Mouse (Mus musculus) gastrocnemius, postnatal 4 days (tissue): ENCODE data around the gene Il4ra. TPM values are rescaled to one million over a fixed set of nuclear protein-coding genes. Genes with fewer than 3 reads are reported as not detected.

Source experiments
- DNase-seq, 2 experiments: peaks; one replicate each; pipeline ENCODE4 v3.0.0; 2021 to 2022; ENCODE audit warnings: low spot score in 2 of 2, mixed read lengths in 2 of 2
- total RNA-seq, 2 experiments: library from RNA; stranded (reverse); gene quantifications; 2 replicates each; pipeline ENCODE4 v1.2.3; 2021

Il4ra gene
- total RNA-seq, 2 experiments from 2014 or later, result 14.5 to 15.1 TPM

DNA sequence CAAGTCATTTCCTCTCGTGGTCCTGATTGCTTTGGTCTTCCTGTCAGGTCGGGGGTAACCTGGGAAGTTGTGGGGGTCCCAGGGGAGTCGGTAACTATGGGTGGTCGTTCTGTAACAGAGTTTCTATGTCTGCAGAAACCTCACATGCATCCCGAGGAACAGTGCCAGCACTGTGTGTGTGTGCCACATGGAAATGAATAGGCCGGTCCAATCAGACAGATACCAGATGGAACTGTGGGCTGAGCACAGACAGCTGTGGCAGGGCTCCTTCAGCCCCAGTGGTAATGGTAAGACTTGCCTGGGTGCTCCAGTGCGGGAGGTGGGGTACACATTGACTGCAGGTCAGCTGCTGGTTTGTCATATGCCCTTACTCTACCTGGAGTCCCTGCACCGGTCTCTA, 17.0 kb downstream of the Il4ra start:
- no peak for DNase-seq

DNA sequence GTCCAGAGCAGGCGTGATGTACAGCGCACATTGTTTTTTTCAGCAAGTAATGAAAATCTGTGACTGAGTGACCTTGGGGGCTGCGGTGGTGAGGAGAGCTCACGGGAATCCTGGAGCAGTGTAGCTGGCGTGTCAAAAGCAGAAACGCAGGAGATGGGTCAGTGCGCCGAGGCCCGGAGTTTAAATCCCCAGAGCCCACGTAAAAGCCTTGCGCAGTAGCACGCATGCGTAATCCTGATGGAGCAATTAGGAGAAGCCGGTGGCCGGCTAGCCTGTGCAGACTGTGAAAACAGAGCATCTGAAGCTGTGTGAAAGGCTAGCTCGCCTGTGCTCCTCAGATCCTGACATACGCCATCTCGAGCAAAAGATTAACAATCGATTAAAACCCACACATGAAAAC, 20.0 kb downstream of the Il4ra start:
- no peak for DNase-seq

DNA sequence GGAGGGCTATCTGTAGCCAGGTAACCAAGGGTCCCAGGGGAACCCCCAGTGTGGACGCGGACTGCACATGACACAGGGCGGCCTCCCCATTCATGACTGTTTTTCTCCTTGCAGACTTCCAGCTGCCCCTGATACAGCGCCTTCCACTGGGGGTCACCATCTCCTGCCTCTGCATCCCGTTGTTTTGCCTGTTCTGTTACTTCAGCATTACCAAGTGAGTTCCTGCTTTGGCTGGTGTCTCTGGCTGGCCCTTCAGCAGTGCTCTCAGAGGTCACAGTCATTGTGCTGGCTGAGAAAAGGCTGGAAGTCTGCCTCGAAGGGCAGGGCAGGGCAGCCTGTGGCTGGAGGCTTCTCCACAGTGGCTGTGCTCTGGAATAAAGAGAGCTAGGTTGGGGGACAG, 20.8 kb downstream of the Il4ra start:
- no peak for DNase-seq

DNA sequence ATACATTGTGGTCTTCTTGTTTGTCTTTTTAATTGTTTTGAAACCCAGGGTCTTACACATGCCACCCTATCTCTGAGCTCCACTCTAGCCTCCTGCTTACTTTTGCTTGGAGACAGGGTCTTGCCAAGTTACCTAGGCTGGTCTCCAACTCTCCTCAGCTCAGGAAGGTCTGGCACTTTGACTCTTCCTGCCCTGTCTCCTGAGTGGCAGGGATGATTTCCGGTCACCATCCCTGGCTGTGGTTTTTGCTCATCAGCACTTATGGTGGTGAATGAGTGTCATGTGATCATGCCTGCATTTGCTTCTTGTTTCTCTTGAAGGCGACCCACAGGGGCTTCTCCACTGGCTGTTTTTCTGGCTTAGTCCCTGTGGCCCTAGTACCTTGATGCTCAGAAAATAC, 21.9 kb downstream of the Il4ra start:
- DNase-seq, result no peak

DNA sequence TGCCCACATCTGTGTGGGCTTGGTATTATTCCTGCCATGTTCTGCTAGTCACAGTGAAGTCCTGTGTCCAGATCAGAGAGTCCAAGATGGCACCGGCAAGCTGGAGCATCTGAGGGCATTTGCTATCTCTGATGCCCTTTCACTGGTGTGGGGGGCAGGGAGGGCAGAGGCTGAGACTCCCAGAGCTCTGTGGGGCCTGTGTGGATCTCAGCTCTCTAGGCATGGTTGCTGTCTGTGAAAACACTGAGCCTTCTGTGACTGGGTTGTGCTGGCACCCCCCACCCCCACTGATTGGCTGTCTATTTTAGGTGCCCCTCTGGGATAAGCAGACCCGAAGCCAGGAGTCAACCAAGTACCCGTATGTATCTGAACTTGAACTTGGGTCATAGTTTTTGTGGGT, 22.9 kb downstream of the Il4ra start:
- DNase-seq, result no peak

DNA sequence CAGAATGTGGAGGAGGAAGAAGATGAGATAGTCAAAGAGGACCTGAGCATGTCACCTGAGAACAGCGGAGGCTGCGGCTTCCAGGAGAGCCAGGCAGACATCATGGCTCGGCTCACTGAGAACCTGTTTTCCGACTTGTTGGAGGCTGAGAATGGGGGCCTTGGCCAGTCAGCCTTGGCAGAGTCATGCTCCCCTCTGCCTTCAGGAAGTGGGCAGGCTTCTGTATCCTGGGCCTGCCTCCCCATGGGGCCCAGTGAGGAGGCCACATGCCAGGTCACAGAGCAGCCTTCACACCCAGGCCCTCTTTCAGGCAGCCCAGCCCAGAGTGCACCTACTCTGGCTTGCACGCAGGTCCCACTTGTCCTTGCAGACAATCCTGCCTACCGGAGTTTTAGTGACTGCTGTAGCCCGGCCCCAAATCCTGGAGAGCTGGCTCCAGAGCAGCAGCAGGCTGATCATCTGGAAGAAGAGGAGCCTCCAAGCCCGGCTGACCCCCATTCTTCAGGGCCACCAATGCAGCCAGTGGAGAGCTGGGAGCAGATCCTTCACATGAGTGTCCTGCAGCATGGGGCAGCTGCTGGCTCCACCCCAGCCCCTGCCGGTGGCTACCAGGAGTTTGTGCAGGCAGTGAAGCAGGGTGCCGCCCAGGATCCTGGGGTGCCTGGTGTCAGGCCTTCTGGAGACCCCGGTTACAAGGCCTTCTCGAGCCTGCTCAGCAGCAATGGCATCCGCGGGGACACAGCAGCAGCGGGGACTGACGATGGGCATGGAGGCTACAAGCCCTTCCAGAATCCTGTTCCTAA, 24.0 kb downstream of the Il4ra start:
- DNase-seq, result no peak

DNA sequence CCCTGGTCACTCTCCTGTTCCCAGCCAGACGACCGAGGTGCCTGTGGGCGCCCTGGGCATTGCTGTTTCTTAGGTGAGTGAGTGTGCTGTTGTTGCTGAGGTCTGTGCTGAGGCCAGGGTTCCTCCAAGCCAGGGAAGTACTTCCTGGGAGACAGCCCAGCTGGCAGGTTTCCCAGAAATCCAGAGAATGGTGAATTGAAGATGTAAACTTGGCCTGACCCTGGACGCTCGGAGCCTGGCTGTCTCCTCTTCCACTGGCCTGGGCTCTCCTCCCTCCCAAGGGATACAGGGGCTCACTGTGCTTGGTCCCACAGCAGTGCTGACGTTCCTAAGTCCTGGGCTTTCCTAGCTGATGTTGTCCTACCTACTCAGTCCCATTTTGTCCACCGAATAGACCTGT, 25.1 kb downstream of the Il4ra start:
- DNase-seq, result peak in 1 of 2 experiments; percentile 77

DNA sequence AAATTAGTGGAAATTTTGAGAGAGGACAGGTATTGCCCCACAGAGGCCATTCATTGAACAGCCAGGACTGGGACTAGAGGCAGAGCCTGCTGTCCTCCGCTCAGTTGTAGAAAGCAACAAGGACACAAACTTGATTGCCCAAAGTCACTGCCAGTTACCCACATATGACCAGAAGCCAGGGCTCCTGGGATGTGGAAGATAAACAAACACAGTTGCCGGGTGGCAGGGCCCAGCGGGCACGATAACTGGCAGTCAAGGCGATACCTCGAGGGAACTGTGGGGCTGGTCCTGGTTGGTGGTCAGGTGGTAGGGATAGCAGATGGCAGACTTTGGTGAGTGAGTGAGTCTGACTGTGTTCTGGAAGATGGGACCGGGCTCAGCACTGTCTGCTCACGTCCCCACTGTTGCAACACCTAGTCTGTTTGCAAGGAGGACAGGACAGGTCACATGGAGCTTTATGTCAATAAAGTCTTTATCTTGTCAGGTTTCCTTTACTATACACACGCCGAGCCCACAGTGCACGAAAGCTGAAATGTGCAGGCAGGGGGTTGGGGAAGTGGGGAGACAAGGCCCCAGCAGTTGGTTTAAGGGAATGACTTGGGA, 25.7 kb downstream of the Il4ra start:
- no peak for DNase-seq

DNA sequence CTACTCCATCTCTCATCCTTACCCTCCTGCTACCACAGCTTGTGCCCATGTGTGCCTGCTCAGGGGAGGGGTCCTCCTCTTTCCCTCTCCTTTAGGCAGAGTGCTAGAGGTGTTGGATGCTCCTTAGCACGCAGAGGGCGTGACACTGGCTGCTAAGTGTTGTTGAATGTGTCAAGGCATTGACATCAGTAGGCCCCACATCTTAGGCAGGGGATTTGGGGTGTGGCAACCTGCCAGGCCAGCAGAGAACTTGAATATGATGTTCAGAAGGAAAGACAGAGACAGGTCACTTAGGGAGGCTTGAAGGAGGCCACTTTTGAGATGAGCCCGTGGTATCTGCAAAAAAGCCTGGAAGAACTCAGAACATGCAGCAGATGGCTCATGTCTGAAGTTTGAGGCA, 26.2 kb downstream of the Il4ra start:
- no peak for DNase-seq

DNA sequence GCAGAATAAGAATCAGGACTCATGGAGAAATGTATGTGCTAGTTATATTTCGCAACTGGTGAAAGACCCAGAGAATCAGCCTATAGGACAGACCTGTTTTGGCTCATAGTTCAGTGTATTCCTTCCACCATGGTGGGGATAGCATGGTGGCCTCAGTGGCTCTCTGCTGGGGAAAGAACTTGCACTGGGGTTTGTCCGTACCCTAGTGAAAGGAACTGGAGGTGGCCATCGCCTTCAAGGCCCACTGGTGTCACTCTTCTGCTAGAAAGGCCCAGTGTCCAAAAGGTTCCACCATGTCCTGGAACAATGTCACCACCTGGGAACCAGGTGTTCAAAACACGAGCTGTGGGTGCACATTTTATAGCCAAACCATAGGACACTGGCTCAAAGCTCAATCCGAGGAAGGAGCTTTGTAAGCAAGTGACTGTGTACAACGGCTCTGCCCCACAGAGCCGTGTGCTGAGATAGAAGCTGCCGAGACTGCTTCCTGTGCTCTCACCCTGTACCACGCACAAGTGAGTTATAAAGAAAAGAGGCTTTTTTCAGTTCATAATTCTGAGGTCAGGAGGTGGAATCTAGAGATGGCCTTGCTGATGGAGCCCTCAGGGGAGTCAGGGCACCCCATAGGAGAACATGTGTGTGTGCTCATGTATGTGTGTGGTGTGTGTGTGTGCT, 27.8 kb downstream of the Il4ra start:
- DNase-seq, result no peak

DNA sequence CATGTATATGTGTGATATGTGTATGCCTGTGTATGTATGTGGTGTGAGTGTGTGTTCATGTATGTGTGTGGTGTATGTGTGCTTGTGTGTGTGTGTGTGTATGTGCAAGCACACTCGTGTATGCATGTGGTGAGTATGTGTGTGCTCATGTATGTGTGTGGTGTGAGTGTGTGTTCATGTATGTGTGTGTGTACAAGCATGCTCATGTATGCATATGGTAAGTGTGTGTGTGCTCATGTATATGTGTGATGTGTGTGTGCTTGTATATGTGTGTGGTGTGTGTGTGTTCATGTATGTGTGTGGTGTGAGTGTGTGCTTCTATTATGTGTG, 28.3 kb downstream of the Il4ra start:
- DNase-seq, result no peak

DNA sequence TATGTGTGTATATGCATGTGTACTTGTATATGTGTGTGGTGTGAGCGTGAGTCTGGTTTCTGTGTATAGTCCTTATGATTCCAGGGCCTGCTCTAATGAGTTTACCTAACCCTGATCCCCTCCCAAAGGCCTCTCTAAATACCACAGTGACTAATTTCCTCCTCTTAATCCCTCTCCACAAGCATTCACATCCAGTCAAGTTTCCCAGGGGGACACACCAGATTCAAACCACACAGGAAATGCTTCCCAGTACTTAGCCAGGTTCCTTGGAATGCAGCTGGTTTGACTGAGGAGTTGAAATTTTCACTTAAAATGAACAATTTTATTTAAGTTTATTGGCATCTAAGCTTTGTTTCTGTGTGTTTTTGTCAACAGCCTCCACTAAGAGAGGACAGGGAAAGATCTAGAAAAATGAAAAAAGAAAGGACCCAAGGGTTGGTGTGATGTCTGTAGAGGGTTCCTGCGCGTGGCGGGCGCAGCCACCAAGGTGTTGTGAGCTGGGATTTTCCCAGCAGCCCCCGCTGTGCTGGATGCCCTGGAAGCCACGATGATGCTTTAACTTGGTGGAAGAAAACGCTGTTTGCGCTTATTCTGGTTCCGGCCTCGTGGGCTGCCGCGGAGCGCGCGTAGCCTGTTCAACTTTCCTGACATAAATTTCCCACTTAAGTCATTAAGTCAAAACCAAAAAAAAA, 28.9 kb downstream of the Il4ra start:
- DNase-seq, result no peak

DNA sequence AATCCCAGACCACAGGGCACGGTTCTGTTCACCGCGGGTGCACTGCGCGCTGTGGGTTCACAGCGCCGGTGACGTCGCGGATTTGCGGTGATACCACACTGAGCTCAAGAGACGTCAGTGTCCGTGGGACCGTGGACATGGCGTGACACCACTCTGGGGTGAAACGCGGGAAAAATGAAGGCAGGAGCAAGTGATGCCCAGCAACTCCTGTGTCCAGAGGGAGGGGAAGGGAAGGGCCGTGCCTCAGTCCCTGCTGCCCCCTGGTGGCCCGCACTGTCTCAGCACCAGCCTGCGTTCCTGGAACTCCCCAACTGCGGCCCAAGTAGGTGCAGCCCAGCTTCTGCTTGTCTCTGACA, 29.4 kb downstream of the Il4ra start:
- peak; percentile 85 to 89 for DNase-seq

DNA sequence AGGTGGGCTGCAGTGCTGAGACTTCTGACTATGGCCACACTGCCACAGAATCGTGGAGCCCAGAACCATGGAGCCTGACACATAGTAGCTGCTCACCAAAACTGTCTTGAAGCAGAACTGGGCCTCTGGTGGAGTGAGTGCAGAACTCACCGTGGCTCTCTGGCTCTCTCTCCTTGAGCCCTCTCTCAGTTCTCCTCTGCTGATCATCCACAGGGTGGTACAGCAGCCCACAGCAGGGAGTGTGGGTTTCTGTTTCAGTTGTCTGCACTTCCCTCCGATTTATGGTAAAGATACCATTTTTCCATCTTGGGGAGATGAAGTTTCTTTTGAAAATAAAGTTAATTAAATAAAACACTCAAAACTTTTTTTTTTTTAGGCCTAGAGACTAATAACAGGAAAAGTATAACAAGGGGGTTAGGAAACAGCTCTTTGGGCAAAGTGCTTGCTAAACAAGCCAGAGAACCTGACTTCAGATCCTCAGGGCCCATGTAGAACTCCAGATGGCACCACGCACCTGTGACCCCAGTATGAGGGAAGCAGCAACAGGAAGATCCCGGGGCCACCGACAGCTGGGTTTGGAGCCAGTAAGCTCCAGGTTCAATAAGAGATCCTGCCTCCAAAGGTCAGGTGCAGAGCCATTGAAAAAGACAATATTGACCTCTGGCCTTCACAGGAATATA, 31.5 kb downstream of the Il4ra start:
- no peak for DNase-seq

DNA sequence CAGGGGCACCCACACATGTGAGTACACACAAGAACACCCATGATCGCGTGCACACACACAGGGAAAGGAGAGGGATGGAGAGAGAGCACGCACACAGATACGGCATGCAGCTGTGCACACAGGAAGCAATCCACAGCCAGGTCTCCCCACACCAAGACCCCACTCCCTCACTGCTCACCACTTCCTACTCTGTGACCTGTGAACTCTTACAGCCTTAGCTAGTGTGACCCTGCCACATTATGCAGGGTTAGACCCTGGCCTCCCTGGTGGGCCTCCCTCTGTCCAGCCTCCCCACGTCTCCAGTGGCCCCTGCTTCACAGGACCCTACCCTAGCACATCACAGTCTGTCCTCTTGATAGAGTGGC, 32.1 kb downstream of the Il4ra start:
- DNase-seq, result no peak

DNA sequence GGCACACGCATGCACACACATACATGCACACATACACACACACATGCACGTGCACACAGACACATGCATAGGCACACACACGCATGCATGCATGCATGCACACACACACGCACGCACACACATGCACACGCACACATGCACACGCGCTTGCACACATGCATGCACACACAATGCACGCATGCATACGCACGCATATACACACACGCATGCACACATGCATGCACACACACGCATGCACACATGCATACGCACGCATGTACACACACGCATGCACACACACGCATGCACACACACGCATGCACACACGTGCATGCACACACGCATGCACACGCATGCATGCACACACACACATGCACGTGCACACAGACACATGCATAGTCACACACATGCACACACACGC, 34.4 kb downstream of the Il4ra start:
- no peak for DNase-seq

DNA sequence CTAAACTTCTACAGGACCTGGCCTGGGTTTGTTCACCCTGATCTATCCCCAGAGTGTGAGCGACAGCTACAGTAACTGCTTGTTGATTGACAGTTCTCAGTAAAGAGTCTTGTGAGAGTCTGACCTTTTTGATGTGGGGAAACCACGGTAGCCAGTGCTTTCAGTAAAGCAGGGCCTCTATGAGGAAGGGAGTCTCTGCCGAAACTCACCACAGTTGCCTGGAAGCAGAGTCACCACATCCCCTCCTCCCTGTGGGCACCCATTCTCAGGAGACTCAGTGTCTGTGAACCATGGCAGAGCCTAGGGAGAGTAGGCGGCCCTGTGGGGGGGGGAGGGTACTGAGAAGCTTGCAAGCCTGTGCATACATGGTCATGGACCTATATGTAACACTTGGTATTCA, 36.8 kb downstream of the Il4ra start:
- no peak for DNase-seq

DNA sequence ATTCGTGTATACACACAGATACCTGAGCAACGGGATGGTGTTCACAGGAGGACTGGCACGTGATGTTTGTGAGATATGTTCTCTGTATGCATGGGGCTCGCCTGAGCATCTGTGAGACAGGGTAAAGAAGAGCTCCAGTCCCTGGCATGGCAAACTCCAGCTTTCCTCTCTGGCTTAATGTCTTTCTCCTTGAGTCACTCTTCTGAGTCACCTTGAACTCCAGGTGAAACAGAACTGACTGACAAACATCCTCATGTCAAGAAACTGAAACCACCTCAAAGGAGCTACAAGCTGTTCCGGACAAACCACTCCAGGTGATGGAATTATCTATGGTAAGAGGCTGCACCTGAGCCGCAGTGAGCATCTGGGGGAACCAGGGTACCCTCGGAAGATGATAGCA, 38.0 kb downstream of the Il4ra start:
- DNase-seq, result no peak

DNA sequence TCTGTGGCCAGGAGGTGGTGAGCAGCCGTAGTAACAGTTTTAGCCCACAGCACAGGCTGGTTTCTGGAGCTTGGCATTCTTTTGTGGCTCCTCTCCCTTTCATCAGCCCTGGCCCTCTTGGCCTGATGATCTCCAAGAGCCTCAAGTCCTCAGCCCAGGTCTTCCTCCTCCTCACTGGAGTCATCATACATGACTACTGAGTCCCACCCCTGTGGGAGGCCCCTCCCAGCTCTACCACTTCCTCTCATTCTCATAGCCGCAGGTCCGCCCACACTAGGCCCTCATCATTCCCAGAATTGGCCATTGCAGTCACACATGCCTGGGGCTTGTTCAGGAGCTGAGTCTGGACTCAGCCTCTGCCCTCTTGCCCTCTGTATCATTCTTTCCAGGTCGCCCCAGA, 41.9 kb downstream of the Il4ra start:
- DNase-seq, result no peak

DNA sequence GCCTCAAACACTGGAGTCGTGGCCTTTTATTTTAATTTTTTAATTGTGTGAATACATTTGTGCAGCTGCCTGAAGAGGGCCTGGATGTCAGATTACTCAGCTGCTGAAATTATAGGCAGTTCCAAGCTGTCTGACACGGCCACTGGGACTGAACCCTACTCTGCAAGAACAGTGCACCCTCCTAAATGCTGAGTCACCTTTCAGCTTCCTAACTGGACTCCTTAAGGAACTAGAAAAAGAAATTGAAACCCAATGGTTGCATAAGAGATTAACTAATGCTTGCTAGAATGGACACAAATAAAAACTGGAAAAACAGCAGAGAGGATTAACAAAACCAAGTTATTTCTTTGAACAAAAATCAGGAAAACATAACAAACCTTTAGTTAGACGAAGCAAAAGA, 44.5 kb downstream of the Il4ra start:
- DNase-seq, result no peak

DNA sequence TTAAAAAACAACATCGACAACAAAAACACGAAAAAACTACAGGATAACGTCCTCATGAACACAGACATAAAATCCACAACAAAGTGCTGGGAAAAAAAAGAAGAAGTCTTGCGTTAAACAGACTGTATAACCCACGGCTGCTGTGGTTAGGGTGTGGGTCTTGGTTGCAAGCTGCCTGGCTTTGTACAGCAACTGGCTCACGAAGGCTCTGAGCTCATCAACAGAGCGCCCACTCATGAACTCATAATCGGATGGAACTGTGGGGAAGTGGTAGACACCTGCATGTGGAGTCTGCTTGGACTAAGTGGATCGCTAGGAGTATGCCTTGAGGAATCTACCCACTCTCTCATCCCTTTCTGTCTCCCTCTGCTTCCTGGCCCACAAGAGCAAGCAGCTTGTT, 45.2 kb downstream of the Il4ra start:
- no peak for DNase-seq
